Mouse (Mus musculus) forebrain, embryonic 16.5 days (tissue): ENCODE data around the gene Nkiras2. TPM values are rescaled to one million over a fixed set of nuclear protein-coding genes. Genes with fewer than 3 reads are reported as not detected.
A peak's percentile ranks its signal among the peaks of the same experiment; 100 is the strongest.

Experiments used
- ATAC-seq: fragments of 200-750 bp; cut with Nextera tagmentation; 2 replicates; pipeline ENCODE4 v1.8.0; 2017; ENCODE audit warnings: mild to moderate bottlenecking, moderate library complexity
- H3K27ac ChIP-seq: fragments of 300-500 bp; sonication (generic); 2 replicates; pipeline ENCODE4 v1.5.1; 2014; ENCODE audit warnings: low read length, control low read depth
- H3K27me3 ChIP-seq: fragments of 300-500 bp; sonication (generic); replicated peaks from 2 replicates; pipeline ENCODE4 v1.6.1; 2014; ENCODE audit warnings: low read length; ENCODE audit not compliant: control insufficient read depth, insufficient read depth
- H3K36me3 ChIP-seq: fragments of 300-500 bp; sonication (generic); 2 replicates; pipeline ENCODE4 v1.6.1; 2014; ENCODE audit not compliant: control insufficient read depth, insufficient read depth
- H3K4me1 ChIP-seq: fragments of 300-500 bp; sonication (generic); replicated peaks from 2 replicates; pipeline ENCODE4 v1.6.1; 2014; ENCODE audit warnings: low read length; ENCODE audit not compliant: control insufficient read depth, insufficient read depth
- H3K4me2 ChIP-seq: fragments of 300-500 bp; sonication (generic); 2 replicates; pipeline ENCODE4 v1.6.1; 2014; ENCODE audit warnings: mild to moderate bottlenecking, low read length, control low read depth
- H3K4me3 ChIP-seq: fragments of 300-500 bp; sonication (generic); replicated peaks from 2 replicates; pipeline ENCODE4 v1.5.1; 2014; ENCODE audit warnings: mild to moderate bottlenecking, low read length, control low read depth
- H3K9ac ChIP-seq: fragments of 300-500 bp; sonication (generic); replicated peaks from 2 replicates; pipeline ENCODE4 v1.6.1; 2014; ENCODE audit warnings: low read depth, low read length, control low read depth
- H3K9me3 ChIP-seq: fragments of 300-500 bp; sonication (generic); 2 replicates; pipeline ENCODE4 v1.6.1; 2016; ENCODE audit warnings: low read length; ENCODE audit not compliant: control insufficient read depth
- WGBS: fragments of 180-500 bp; shearing (Covaris S2); extraction: QIAGEN DNeasy Blood & Tissue Kit; methylation state at CpG from one replicate; pipeline ENCODE4 v1.1.7; 2014; 5-methylcytosine and 5-hydroxymethylcytosine counted together
- polyA plus RNA-seq: library from polyadenylated mRNA; unstranded; fragments of >200 nt; fragmentation: Nextera tagmentation; extraction: Ambion mirVana; gene quantifications from 2 replicates; pipeline ENCODE4 v1.2.1, GENCODE M21; 2015

The Nkiras2 gene
- polyA plus RNA-seq, 1 experiment from 2014 or later, result 96.1 TPM

GRCm38 (mm10) chr11:100592346-100593046 lies 26.5 kb upstream of the Nkiras2 start:
- Histone ChIP-seq H3K9ac (no peak overlapping the region), H3K9me3 (no peaks in the 10 kb centered on the region), H3K27ac (no peak overlapping the region), H3K36me3 (peaks cover 49% of the 10 kb centered on the region), H3K4me3 (no peak overlapping the region), H3K4me2 (no peak overlapping the region), H3K4me1 (no peaks in the 10 kb centered on the region), H3K27me3 (no peaks in the 10 kb centered on the region)
- no peak for ATAC-seq
- WGBS, result 91% methylated on average over 11 of the region's 11 CpGs

- H3K4me1 ChIP-seq, result no peaks in the 10 kb centered on the region
- no peak overlapping the region for H3K9ac ChIP-seq
- H3K27me3 ChIP-seq, result no peaks in the 10 kb centered on the region
- H3K9me3 ChIP-seq, result no peaks in the 10 kb centered on the region
- ATAC-seq, result no peak
- no peak overlapping the region for H3K4me3 ChIP-seq
- H3K4me2 ChIP-seq, result no peak overlapping the region
- WGBS, result 92% methylated on average over 7 of the region's 7 CpGs
- H3K27ac ChIP-seq, result no peak overlapping the region
- H3K36me3 ChIP-seq, result peaks cover 48% of the 10 kb centered on the region
These were observed 24.4 kb upstream of the Nkiras2 start for GRCm38 (mm10) chr11:100594608-100595007.

GRCm38 (mm10) chr11:100595533-100595932 lies 23.5 kb upstream of the Nkiras2 start:
- WGBS, result 72% methylated on average over 4 of the region's 4 CpGs
- no peak for ATAC-seq

GRCm38 (mm10) chr11:100598074-100598473 lies 21.0 kb upstream of the Nkiras2 start:
- Histone ChIP-seq H3K9me3 (no peaks in the 10 kb centered on the region), H3K27me3 (no peaks in the 10 kb centered on the region), H3K36me3 (peaks cover 39% of the 10 kb centered on the region), H3K4me2 (no peak overlapping the region), H3K4me1 (no peaks in the 10 kb centered on the region), H3K9ac (no peak overlapping the region), H3K4me3 (no peak overlapping the region), H3K27ac (no peak overlapping the region)
- ATAC-seq, result no peak
- WGBS, result 91% methylated on average over 4 of the region's 4 CpGs

More at GRCm38 (mm10) chr11:100595533-100595932, 23.5 kb upstream of the Nkiras2 start:
- Histone ChIP-seq H3K36me3 (peaks cover 48% of the 10 kb centered on the region), H3K27me3 (no peaks in the 10 kb centered on the region), H3K4me3 (no peak overlapping the region), H3K9me3 (no peaks in the 10 kb centered on the region), H3K27ac (no peak overlapping the region), H3K4me1 (no peaks in the 10 kb centered on the region), H3K4me2 (no peak overlapping the region), H3K9ac (no peak overlapping the region)

- H3K4me1 ChIP-seq, result peaks cover 15% of the 10 kb centered on the region
These were observed 17.7 kb upstream of the Nkiras2 start for GRCm38 (mm10) chr11:100601372-100601771.

GRCm38 (mm10) chr11:100603155-100603554 lies 15.9 kb upstream of the Nkiras2 start:
- Histone ChIP-seq H3K4me1 (peaks cover 18% of the 10 kb centered on the region), H3K27me3 (no peaks in the 10 kb centered on the region), H3K27ac (no peak overlapping the region), H3K36me3 (peaks cover 16% of the 10 kb centered on the region), H3K9ac (no peak overlapping the region), H3K9me3 (no peaks in the 10 kb centered on the region), H3K4me2 (no peak overlapping the region), H3K4me3 (no peak overlapping the region)
- ATAC-seq, result no peak
- WGBS, result 95% methylated on average over 9 of the region's 9 CpGs

More at GRCm38 (mm10) chr11:100601372-100601771, 17.7 kb upstream of the Nkiras2 start:
- no peak overlapping the region for H3K27ac ChIP-seq
- H3K9ac ChIP-seq, result no peak overlapping the region
- no peak overlapping the region for H3K4me3 ChIP-seq
- ATAC-seq, result no peak
- 94% methylated on average over 3 of the region's 3 CpGs for WGBS
- peaks cover 31% of the 10 kb centered on the region for H3K36me3 ChIP-seq
- H3K9me3 ChIP-seq, result no peaks in the 10 kb centered on the region
- H3K27me3 ChIP-seq, result no peaks in the 10 kb centered on the region
- H3K4me2 ChIP-seq, result no peak overlapping the region

- H3K4me2 ChIP-seq, result no peak overlapping the region
These were observed 15.2 kb upstream of the Nkiras2 start for GRCm38 (mm10) chr11:100603813-100604212.

GRCm38 (mm10) chr11:100604321-100605005 lies 14.6 kb upstream of the Nkiras2 start:
- Histone ChIP-seq H3K4me1 (peaks cover 18% of the 10 kb centered on the region), H3K9me3 (no peaks in the 10 kb centered on the region), H3K4me3 (no peak overlapping the region), H3K9ac (no peak overlapping the region), H3K4me2 (no peak overlapping the region), H3K27me3 (no peaks in the 10 kb centered on the region), H3K27ac (no peak overlapping the region), H3K36me3 (peaks cover 12% of the 10 kb centered on the region)
- 73% methylated on average over 4 of the region's 4 CpGs for WGBS
- ATAC-seq, result no peak

More at GRCm38 (mm10) chr11:100603813-100604212, 15.2 kb upstream of the Nkiras2 start:
- 76% methylated on average over 8 of the region's 8 CpGs for WGBS
- Histone ChIP-seq H3K9ac (no peak overlapping the region), H3K36me3 (peaks cover 15% of the 10 kb centered on the region), H3K4me1 (peaks cover 18% of the 10 kb centered on the region), H3K9me3 (no peaks in the 10 kb centered on the region), H3K27me3 (no peaks in the 10 kb centered on the region), H3K4me3 (no peak overlapping the region), H3K27ac (peak overlapping the region; percentile 10; the same call in 1 of the 2 replicates)
- ATAC-seq, result no peak

- 73% methylated on average over 10 of the region's 10 CpGs for WGBS
- H3K36me3 ChIP-seq, result peaks cover 8% of the 10 kb centered on the region
- H3K9me3 ChIP-seq, result no peaks in the 10 kb centered on the region
- ATAC-seq, result no peak
- H3K27ac ChIP-seq, result no peak overlapping the region
- H3K4me1 ChIP-seq, result peaks cover 21% of the 10 kb centered on the region
- H3K4me3 ChIP-seq, result no peak overlapping the region
- no peaks in the 10 kb centered on the region for H3K27me3 ChIP-seq
- H3K9ac ChIP-seq, result no peak overlapping the region
- H3K4me2 ChIP-seq, result no peak overlapping the region
These were observed 13.6 kb upstream of the Nkiras2 start for GRCm38 (mm10) chr11:100605451-100605850.
